Mouse (Mus musculus): ENCODE data around the gene Epha10.

DNA sequence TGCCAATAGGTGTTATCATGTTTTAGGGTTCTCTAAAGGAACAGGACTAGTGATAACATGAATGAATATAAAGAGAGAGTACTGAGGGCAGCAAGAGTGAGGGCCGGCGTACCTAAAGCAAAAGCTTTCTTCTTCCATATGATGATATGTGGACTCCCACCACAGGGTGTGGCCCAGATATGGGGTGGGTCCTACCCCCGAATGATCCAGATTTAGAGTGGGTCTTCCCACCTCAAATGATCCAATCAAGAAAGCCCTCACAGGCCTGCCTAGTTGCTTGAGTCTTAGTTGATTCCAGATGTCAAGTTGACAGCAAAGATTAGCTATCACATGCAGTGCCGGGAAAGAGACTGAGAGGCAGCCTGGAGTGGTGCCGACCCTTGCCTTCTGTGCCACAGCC, 63.1 kb downstream of the Epha10 start:
- TF ChIP-seq CTCF (IDR thresholded peaks at IDR 0.05; ENCODE audit: low read depth) (no peak), EP300 (IDR thresholded peaks at IDR 0.05; ENCODE audit: low read depth) (no peak)

Measured in liver, embryonic 14.5 days (tissue).